Mouse (Mus musculus) forebrain, embryonic 11.5 days (tissue): ENCODE results near the gene Nid1. TPM values are rescaled to one million over a fixed set of nuclear protein-coding genes. Genes with fewer than 3 reads are reported as not detected.
A peak's percentile ranks its signal among the peaks of the same experiment; 100 is the strongest.

ENCODE experiments used
- ATAC-seq: fragments of 200-750 bp; cut with Nextera tagmentation; replicated peaks from 2 replicates; pipeline ENCODE4 v1.8.0; 2017; ENCODE audit warnings: moderate TSS enrichment; ENCODE audit not compliant: low FRiP score
- DNase-seq: peaks from one replicate; pipeline ENCODE4 v3.0.0-alpha.2; 2017; ENCODE audit warnings: low spot score
- H3K27ac ChIP-seq: fragments of 300-500 bp; sonication (generic); 2 replicates; pipeline ENCODE4 v1.5.1; 2014; ENCODE audit warnings: low read depth, low read length
- H3K27me3 ChIP-seq: fragments of 300-500 bp; sonication (generic); 2 replicates; pipeline ENCODE4 v1.6.1; 2014; ENCODE audit warnings: mild to moderate bottlenecking, low read length, mixed read lengths; ENCODE audit not compliant: control insufficient read depth, insufficient read depth
- H3K36me3 ChIP-seq: fragments of 300-500 bp; sonication (generic); 2 replicates; pipeline ENCODE4 v1.6.1; 2014; ENCODE audit warnings: mild to moderate bottlenecking, low read length, moderate library complexity, mixed read lengths; ENCODE audit not compliant: control insufficient read depth, insufficient read depth
- H3K4me1 ChIP-seq: fragments of 300-500 bp; sonication (generic); replicated peaks from 2 replicates; pipeline ENCODE4 v1.6.1; 2014; ENCODE audit warnings: low read length, mixed read lengths; ENCODE audit not compliant: control insufficient read depth, insufficient read depth
- H3K4me2 ChIP-seq: fragments of 300-500 bp; sonication (generic); 2 replicates; pipeline ENCODE4 v1.6.1; 2014; ENCODE audit warnings: low read depth, mild to moderate bottlenecking, low read length, moderate library complexity, mixed read lengths; ENCODE audit not compliant: severe bottlenecking
- H3K4me3 ChIP-seq: fragments of 300-500 bp; sonication (generic); 2 replicates; pipeline ENCODE4 v1.5.1; 2014; ENCODE audit warnings: low read depth, low read length
- H3K9ac ChIP-seq: fragments of 300-500 bp; sonication (generic); 2 replicates; pipeline ENCODE4 v1.6.1; 2014; ENCODE audit warnings: low read length
- H3K9me3 ChIP-seq: fragments of 300-500 bp; sonication (generic); 2 replicates; pipeline ENCODE4 v1.6.1; 2016; ENCODE audit warnings: low read length, mixed read lengths; ENCODE audit not compliant: control insufficient read depth
- whole genome bisulfite sequencing: fragments of 180-500 bp; shearing (Covaris S2); extraction: QIAGEN DNeasy Blood & Tissue Kit; methylation state at CpG from one replicate; pipeline ENCODE4 v1.1.7; 2014; 5-methylcytosine and 5-hydroxymethylcytosine counted together
- polyA plus RNA-seq: library from polyadenylated mRNA; unstranded; fragments of >200 nt; fragmentation: Nextera tagmentation; extraction: Ambion mirVana; gene quantifications from 2 replicates; pipeline ENCODE4 v1.2.1, GENCODE M21; 2014

Nid1 gene
- polyA plus RNA-seq, 1 experiment from 2014 or later = 44.3 TPM

GRCm38 (mm10) chr13:13516376-13517225 lies 79.2 kb downstream of the Nid1 start:
- Histone ChIP-seq H3K9ac (no peak overlapping the region), H3K4me2 (no peak overlapping the region), H3K4me1 (no peaks in the 10 kb centered on the region), H3K36me3 (no peaks in the 10 kb centered on the region), H3K27ac (no peak overlapping the region), H3K4me3 (no peak overlapping the region), H3K27me3 (no peaks in the 10 kb centered on the region), H3K9me3 (no peaks in the 10 kb centered on the region)
- DNase-seq (peak; percentile 81), ATAC-seq (peak; percentile 72)
- WGBS = 50% methylated on average over 17 of the region's 17 CpGs

- Histone ChIP-seq H3K9me3 (no peaks in the 10 kb centered on the region), H3K27ac (no peak overlapping the region), H3K36me3 (no peaks in the 10 kb centered on the region), H3K4me3 (no peak overlapping the region), H3K27me3 (no peaks in the 10 kb centered on the region), H3K4me1 (no peaks in the 10 kb centered on the region), H3K4me2 (no peak overlapping the region), H3K9ac (no peak overlapping the region)
- 88% methylated on average over 7 of the region's 7 CpGs for WGBS
- ATAC-seq = no peak
- no peak for DNase-seq
Measured at GRCm38 (mm10) chr13:13518114-13518513, 80.8 kb downstream of the Nid1 start.

- H3K27me3 ChIP-seq = no peaks in the 10 kb centered on the region
- ATAC-seq (no peak), DNase-seq (no peak)
- no peak overlapping the region for H3K4me3 ChIP-seq
- WGBS = 86% methylated on average over 5 of the region's 5 CpGs
- no peaks in the 10 kb centered on the region for H3K4me1 ChIP-seq
- no peaks in the 10 kb centered on the region for H3K36me3 ChIP-seq
- H3K27ac ChIP-seq = no peak overlapping the region
- H3K4me2 ChIP-seq = no peak overlapping the region
- H3K9ac ChIP-seq = no peak overlapping the region
- H3K9me3 ChIP-seq = no peaks in the 10 kb centered on the region
Measured at GRCm38 (mm10) chr13:13520436-13520835, 83.1 kb downstream of the Nid1 start.

- Histone ChIP-seq H3K9me3 (no peaks in the 10 kb centered on the region), H3K9ac (no peak overlapping the region), H3K36me3 (no peaks in the 10 kb centered on the region), H3K27ac (no peak overlapping the region), H3K4me3 (no peak overlapping the region), H3K27me3 (no peaks in the 10 kb centered on the region), H3K4me1 (no peaks in the 10 kb centered on the region), H3K4me2 (no peak overlapping the region)
- DNase-seq (no peak), ATAC-seq (no peak)
- 87% methylated on average over 9 of the region's 9 CpGs for WGBS
Measured at GRCm38 (mm10) chr13:13523625-13524584, 86.6 kb downstream of the Nid1 start.

GRCm38 (mm10) chr13:13525205-13525604 lies 87.9 kb downstream of the Nid1 start:
- no peak overlapping the region for H3K4me3 ChIP-seq
- ATAC-seq (no peak), DNase-seq (no peak)
- 83% methylated on average over 2 of the region's 2 CpGs for WGBS
- no peak overlapping the region for H3K27ac ChIP-seq
- H3K9me3 ChIP-seq = no peaks in the 10 kb centered on the region
- no peaks in the 10 kb centered on the region for H3K4me1 ChIP-seq
- no peaks in the 10 kb centered on the region for H3K36me3 ChIP-seq
- H3K27me3 ChIP-seq = no peaks in the 10 kb centered on the region
- H3K9ac ChIP-seq = no peak overlapping the region
- no peak overlapping the region for H3K4me2 ChIP-seq

GRCm38 (mm10) chr13:13525877-13526276 lies 88.5 kb downstream of the Nid1 start:
- Histone ChIP-seq H3K4me2 (no peak overlapping the region), H3K9ac (no peak overlapping the region), H3K27ac (no peak overlapping the region), H3K36me3 (no peaks in the 10 kb centered on the region), H3K9me3 (no peaks in the 10 kb centered on the region), H3K4me1 (no peaks in the 10 kb centered on the region), H3K4me3 (no peak overlapping the region), H3K27me3 (no peaks in the 10 kb centered on the region)
- DNase-seq (no peak), ATAC-seq (no peak)
- WGBS = 79% methylated on average over 5 of the region's 5 CpGs

- Histone ChIP-seq H3K27ac (no peak overlapping the region), H3K9ac (no peak overlapping the region), H3K27me3 (no peaks in the 10 kb centered on the region), H3K4me2 (no peak overlapping the region), H3K36me3 (no peaks in the 10 kb centered on the region), H3K4me1 (no peaks in the 10 kb centered on the region), H3K4me3 (no peak overlapping the region), H3K9me3 (no peaks in the 10 kb centered on the region)
- whole genome bisulfite sequencing = 76% methylated on average over 11 of the region's 11 CpGs
- no peak for DNase-seq
- ATAC-seq = no peak
Measured at GRCm38 (mm10) chr13:13529115-13529542, 91.8 kb downstream of the Nid1 start.

GRCm38 (mm10) chr13:13530913-13531312 lies 93.6 kb downstream of the Nid1 start:
- Histone ChIP-seq H3K4me3 (no peak overlapping the region), H3K4me2 (no peak overlapping the region), H3K9me3 (no peaks in the 10 kb centered on the region), H3K9ac (no peak overlapping the region), H3K27ac (no peak overlapping the region), H3K4me1 (no peaks in the 10 kb centered on the region), H3K36me3 (no peaks in the 10 kb centered on the region), H3K27me3 (no peaks in the 10 kb centered on the region)
- ATAC-seq (no peak), DNase-seq (no peak)
- 95% methylated on average over 4 of the region's 4 CpGs for WGBS
